Mouse (Mus musculus) CH12.LX (cell line): ENCODE measurements around the gene Ginm1. TPM values are rescaled to one million over a fixed set of nuclear protein-coding genes. Genes with fewer than 3 reads are reported as not detected.

Source experiments
- E2F4 ChIP-seq: IDR thresholded peaks from 2 replicates; pipeline ENCODE4 v1.6.1; 2011; ENCODE audit warnings: low read depth, low read length, improper control_type of control experiment; ENCODE audit not compliant: insufficient replicate concordance
- HCFC1 ChIP-seq: IDR thresholded peaks from 2 replicates; pipeline ENCODE4 v1.6.1; 2012; ENCODE audit warnings: low read depth, mild to moderate bottlenecking, inconsistent platforms, low read length, improper control_type of control experiment
- JUND ChIP-seq: conservative IDR thresholded peaks from 2 replicates; pipeline ENCODE4 v1.6.1; 2011; ENCODE audit warnings: low read depth, low read length, improper control_type of control experiment
- MXI1 ChIP-seq: IDR thresholded peaks from 2 replicates; pipeline ENCODE4 v1.6.1; 2011; ENCODE audit warnings: mild to moderate bottlenecking, low read depth, low read length, improper control_type of control experiment
- MYC ChIP-seq: IDR thresholded peaks from 2 replicates; pipeline ENCODE4 v1.6.1; 2011; ENCODE audit warnings: low read depth, mild to moderate bottlenecking, improper control_type of control experiment, low read length
- RCOR1 ChIP-seq: conservative IDR thresholded peaks from 2 replicates; pipeline ENCODE4 v1.6.1; 2012; ENCODE audit warnings: low read depth, mild to moderate bottlenecking, inconsistent platforms, low read length, improper control_type of control experiment
- ZMIZ1 ChIP-seq: IDR thresholded peaks from 2 replicates; pipeline ENCODE4 v1.6.1; 2012; ENCODE audit warnings: low read depth, mild to moderate bottlenecking, inconsistent platforms, low read length, improper control_type of control experiment
- polyA plus RNA-seq: library from polyadenylated mRNA; unstranded; fragments of >175 nt; gene quantifications from 2 replicates; pipeline ENCODE4 v1.2.1, GENCODE M21; 2012; ENCODE audit warnings: low read depth; ENCODE audit not compliant: insufficient read length
- total RNA-seq, 2 experiments: library from RNA; depleted of rRNA; stranded (reverse); fragments of 300-350 nt in 1 of 2; fragments of >200 nt in 1 of 2; gene quantifications; 2 replicates each; pipeline ENCODE4 v1.2.3; 2012 to 2014

Ginm1 gene
- total and polyA plus RNA-seq, 3 experiments, result 11.7 to 38.2 (median 22.5) TPM

DNA sequence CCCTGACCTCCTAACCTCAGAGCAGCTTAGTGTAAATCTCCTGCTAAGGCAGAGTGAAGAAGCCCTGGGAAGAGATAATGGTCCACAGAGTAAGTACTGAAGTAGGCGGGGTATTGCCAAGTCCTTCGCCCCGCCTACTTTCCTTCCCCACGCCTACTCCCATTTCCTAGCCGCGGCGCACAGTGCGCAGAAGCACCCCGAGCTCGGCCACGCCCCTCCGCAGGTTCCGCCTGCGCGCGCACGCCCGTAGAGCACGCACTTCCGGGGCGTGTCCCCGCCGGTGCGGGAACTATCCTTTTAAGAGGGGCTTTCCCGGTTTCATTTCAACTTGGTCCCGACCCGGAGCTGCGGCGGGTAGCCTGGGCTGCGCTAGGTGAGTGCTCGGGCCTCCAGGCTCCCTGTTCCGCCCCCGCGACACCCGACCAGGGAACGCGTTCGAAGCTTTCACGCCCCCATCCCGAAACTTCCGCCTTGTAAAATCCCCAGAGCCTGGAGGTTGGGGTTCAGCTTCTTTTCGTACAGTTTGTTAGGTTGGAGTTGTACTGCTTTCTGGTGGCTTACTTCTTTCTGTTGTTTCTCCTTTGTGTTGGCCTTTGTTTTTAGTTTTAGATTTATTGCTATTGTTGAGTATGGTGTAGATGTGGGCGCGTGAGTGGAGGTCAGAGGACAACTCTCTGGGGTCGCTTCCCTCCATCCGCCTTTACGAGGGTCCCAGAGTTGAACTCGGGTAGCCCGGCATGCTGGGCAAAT, 66.7 kb downstream of the Ginm1 start, which contains the start of gene Katna1 (continued):
- TF ChIP-seq MXI1 (no peak), RCOR1 (no peak), JUND (no peak), HCFC1 (peak; percentile 77), ZMIZ1 (peak; percentile 95), E2F4 (no peak), MYC (no peak)

Other genes starting within 250 kb of the Ginm1 start
- gene Lrp11, start 203.0 kb downstream of the Ginm1 start, total RNA-seq (2012; rRNA removed), result 4.7 and 5.4 TPM in 2 replicates
- 4.9 and 5.1 TPM in 2 replicates for gene Lrp11, start 203.0 kb downstream of the Ginm1 start, total RNA-seq (2014; rRNA removed)
- gene Lrp11, start 203.0 kb downstream of the Ginm1 start, polyA plus RNA-seq, result 4.4 and 6.0 TPM in 2 replicates
- gene Nup43, start 125.3 kb downstream of the Ginm1 start, total RNA-seq (2012; rRNA removed), result 47.9 and 53.8 TPM in 2 replicates
- 117 and 138 TPM in 2 replicates for gene Nup43, start 125.3 kb downstream of the Ginm1 start, total RNA-seq (2014; rRNA removed)
- gene Nup43, start 125.3 kb downstream of the Ginm1 start, polyA plus RNA-seq, result 66.7 and 73.5 TPM in 2 replicates
- gene Pcmt1, start 111.7 kb downstream of the Ginm1 start, total RNA-seq (2012; rRNA removed), result 44.4 and 53.7 TPM in 2 replicates
- gene Pcmt1, start 111.7 kb downstream of the Ginm1 start, total RNA-seq (2014; rRNA removed), result 62.2 and 64.5 TPM in 2 replicates
- 56.5 and 58.2 TPM in 2 replicates for gene Pcmt1, start 111.7 kb downstream of the Ginm1 start, polyA plus RNA-seq
- gene Lats1, start 111.6 kb downstream of the Ginm1 start, total RNA-seq (2012; rRNA removed), result 8.5 and 9.2 TPM in 2 replicates
- gene Lats1, start 111.6 kb downstream of the Ginm1 start, total RNA-seq (2014; rRNA removed), result 12.4 and 13.4 TPM in 2 replicates
- 11.6 and 12.3 TPM in 2 replicates for gene Lats1, start 111.6 kb downstream of the Ginm1 start, polyA plus RNA-seq
- 36.2 and 37.3 TPM in 2 replicates for gene Katna1, start 66.8 kb downstream of the Ginm1 start, total RNA-seq (2012; rRNA removed)
- 58.5 and 64.2 TPM in 2 replicates for gene Katna1, start 66.8 kb downstream of the Ginm1 start, total RNA-seq (2014; rRNA removed)
- 45.6 and 47.4 TPM in 2 replicates for gene Katna1, start 66.8 kb downstream of the Ginm1 start, polyA plus RNA-seq
- 26.4 and 30.9 TPM in 2 replicates for gene Ppil4, start 67 bp upstream of the Ginm1 start, total RNA-seq (2012; rRNA removed)
- 41.5 and 51.1 TPM in 2 replicates for gene Ppil4, start 67 bp upstream of the Ginm1 start, total RNA-seq (2014; rRNA removed)
- gene Ppil4, start 67 bp upstream of the Ginm1 start, polyA plus RNA-seq, result 43.6 and 45.9 TPM in 2 replicates
- 13.4 and 16.3 TPM in 2 replicates for gene Zc3h12d, start 39.6 kb upstream of the Ginm1 start, total RNA-seq (2012; rRNA removed)
- gene Zc3h12d, start 39.6 kb upstream of the Ginm1 start, total RNA-seq (2014; rRNA removed), result 10.7 and 11.8 TPM in 2 replicates
- gene Zc3h12d, start 39.6 kb upstream of the Ginm1 start, polyA plus RNA-seq, result 22.5 and 28.0 TPM in 2 replicates
- 12.7 and 13.7 TPM in 2 replicates for gene Tab2, start 163.4 kb upstream of the Ginm1 start, total RNA-seq (2012; rRNA removed)
- gene Tab2, start 163.4 kb upstream of the Ginm1 start, total RNA-seq (2014; rRNA removed), result 30.4 and 30.9 TPM in 2 replicates
- gene Tab2, start 163.4 kb upstream of the Ginm1 start, polyA plus RNA-seq, result 34.1 and 43.5 TPM in 2 replicates